Mouse (Mus musculus): Measurements from ENCODE around the gene Zbtb17. TPM values are rescaled to one million over a fixed set of nuclear protein-coding genes. Genes with fewer than 3 reads are reported as not detected.
A peak's percentile ranks its signal among the peaks of the same experiment; 100 is the strongest.

Gene Zbtb17
- polyA plus RNA-seq, 1 experiment = 69.2 TPM

- no peak for DNase-seq (ENCODE audit: low read depth)
- TF ChIP-seq CTCF (IDR thresholded peaks at IDR 0.05; ENCODE audit: borderline replicate concordance, extremely low read depth, insufficient read depth, insufficient read length) = no peak
- no peak for TF ChIP-seq POLR2A (IDR thresholded peaks at IDR 0.05; ENCODE audit: borderline replicate concordance, extremely low read depth, insufficient read depth, insufficient read length, poor library complexity, severe bottlenecking)
Measured at GRCm38 (mm10) chr4:141415924-141416323, 28.5 kb upstream of the Zbtb17 start, which contains the start of gene Clcnkb. Gene Clcnkb, minus strand, starts transcription at chr4:141416014.

DNA sequence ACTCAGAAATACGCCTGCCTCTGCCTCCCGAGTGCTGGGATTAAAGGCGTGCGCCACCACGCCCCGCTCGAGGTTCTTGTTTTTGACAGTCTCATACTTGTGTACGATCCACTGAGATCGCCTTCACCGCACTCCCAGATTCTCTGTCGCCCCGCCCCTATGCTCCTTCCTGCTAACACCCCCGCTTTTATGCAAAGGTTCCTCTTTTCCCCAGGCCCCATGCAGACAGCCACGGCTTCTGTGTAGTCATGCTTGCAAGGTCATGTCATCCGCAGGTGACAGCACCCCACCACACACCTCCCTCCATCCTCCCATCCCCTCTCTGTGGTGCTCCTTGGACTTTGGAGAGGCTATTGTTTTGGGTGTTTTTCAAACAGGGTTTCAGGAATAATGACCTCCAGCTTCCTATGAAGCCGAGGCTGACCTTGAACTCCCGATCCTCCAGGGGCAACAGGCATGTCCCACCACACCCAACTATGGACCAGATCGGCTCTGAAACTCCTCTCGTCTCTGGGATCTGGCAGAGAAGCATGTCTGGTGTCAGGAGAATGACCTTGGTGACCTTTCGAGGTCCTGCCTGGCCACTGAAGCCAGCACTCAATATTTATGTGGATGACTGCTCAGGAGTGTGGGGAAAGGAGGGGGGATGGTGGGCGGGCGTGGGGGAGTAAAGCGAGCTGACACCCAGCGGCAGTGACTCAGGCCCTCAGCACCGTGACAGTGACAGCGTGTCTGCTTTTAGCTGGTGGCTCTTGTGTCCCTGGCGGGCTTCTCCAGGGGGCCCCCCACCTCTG lies 24.9 kb upstream of the Zbtb17 start:
- TF ChIP-seq POLR2A (IDR thresholded peaks at IDR 0.05; ENCODE audit: borderline replicate concordance, extremely low read depth, insufficient read depth, insufficient read length, poor library complexity, severe bottlenecking) (no peak), CTCF (IDR thresholded peaks at IDR 0.05; ENCODE audit: borderline replicate concordance, extremely low read depth, insufficient read depth, insufficient read length) (no peak)
- no peak for DNase-seq (ENCODE audit: low read depth)

GRCm38 (mm10) chr4:141420192-141420829 lies 24.1 kb upstream of the Zbtb17 start, which contains the start of gene Hspb7:
Gene Hspb7, plus strand, starts transcription at chr4:141420779.
- TF ChIP-seq CTCF (IDR thresholded peaks at IDR 0.05; ENCODE audit: borderline replicate concordance, extremely low read depth, insufficient read depth, insufficient read length) (no peak), POLR2A (IDR thresholded peaks at IDR 0.05; ENCODE audit: borderline replicate concordance, extremely low read depth, insufficient read depth, insufficient read length, poor library complexity, severe bottlenecking) (no peak)
- no peak for DNase-seq (ENCODE audit: low read depth)

DNA sequence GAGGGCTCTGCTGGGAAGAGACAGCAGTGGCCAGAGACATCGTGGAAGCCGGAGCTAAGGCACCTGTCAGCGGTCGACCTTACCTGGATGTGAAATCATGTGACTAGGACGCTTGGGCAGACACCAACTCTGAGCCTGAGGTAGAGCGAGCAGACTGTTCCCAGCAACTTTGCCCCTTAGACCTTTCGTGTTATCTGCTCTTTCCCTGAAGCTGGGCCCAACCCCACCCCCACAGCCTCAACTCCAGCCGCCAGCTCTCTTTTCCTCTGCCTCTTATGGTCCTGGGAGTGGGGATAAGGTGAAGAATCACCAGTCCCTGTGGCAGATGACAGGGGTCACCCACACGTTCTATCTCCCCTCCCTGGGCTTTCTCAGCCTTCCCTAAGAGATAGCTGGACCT lies 23.6 kb upstream of the Zbtb17 start:
- DNase-seq (ENCODE audit: low read depth) = no peak
- no peak for TF ChIP-seq CTCF (IDR thresholded peaks at IDR 0.05; ENCODE audit: borderline replicate concordance, extremely low read depth, insufficient read depth, insufficient read length)

DNA sequence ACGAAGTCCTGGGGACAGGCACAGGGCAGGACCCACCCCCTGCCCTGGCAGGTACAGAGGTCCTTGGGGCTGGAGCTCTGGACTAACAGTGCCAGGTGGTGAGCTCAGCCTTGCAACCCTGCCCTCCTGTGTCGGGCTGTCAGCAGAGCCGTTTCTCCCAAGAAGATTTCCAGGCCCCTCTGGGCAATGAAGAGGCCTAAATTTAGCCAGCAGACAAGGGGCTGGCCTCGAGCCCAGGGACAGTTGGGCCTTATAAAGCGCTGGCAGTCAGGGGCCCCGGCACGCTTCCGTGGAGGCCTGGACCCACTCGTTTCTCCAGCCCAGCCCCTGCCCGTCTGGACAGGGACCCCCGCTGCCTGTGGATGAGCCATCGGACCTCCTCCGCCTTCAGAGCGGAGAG lies 23.0 kb upstream of the Zbtb17 start:
- no peak for TF ChIP-seq POLR2A (IDR thresholded peaks at IDR 0.05; ENCODE audit: borderline replicate concordance, extremely low read depth, insufficient read depth, insufficient read length, poor library complexity, severe bottlenecking)
- TF ChIP-seq CTCF (IDR thresholded peaks at IDR 0.05; ENCODE audit: borderline replicate concordance, extremely low read depth, insufficient read depth, insufficient read length) = no peak
- DNase-seq (ENCODE audit: low read depth) = peak; percentile 12

DNA sequence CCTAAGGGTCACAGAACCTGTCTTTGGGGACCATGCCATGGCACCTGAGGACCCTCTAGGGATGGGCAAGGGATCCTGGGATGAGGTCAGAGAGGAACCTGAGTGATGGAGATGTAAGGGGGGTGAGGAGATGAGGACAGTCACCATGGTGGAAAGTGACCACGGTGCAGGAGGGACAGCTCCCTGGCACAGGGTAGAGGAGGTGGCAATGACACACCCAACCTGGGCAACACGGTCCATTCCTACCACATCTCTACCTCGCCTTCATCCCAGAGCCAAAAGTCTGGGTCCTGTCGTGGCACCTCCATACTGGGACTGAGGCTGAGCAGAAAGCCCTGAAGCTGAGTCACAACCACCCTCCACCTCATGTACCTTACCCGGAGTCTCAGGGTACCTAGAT lies 21.6 kb upstream of the Zbtb17 start:
- no peak for DNase-seq (ENCODE audit: low read depth)
- TF ChIP-seq CTCF (IDR thresholded peaks at IDR 0.05; ENCODE audit: borderline replicate concordance, extremely low read depth, insufficient read depth, insufficient read length) = no peak
- TF ChIP-seq POLR2A (IDR thresholded peaks at IDR 0.05; ENCODE audit: borderline replicate concordance, extremely low read depth, insufficient read depth, insufficient read length, poor library complexity, severe bottlenecking) = no peak

DNA sequence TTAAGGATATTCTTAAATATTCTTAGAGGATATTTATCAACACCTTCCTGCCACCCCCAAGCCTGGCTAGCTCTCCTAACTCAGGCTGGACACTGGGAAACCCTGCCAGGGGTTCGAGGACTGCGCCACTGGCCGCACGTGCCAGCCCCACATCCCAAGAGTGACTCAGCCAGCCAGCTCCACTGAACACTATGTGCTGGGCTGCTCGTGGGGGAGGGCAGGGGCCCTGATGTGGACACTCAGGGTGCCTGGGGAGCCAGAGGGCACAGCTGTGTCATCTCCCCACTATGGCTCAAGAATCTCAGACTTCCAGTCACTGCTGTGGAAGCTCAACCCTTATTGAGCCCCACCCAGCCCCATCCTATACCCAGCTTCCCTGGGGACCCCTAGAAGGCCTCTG lies 21.2 kb upstream of the Zbtb17 start:
- TF ChIP-seq CTCF (IDR thresholded peaks at IDR 0.05; ENCODE audit: borderline replicate concordance, extremely low read depth, insufficient read depth, insufficient read length) (no peak), POLR2A (IDR thresholded peaks at IDR 0.05; ENCODE audit: borderline replicate concordance, extremely low read depth, insufficient read depth, insufficient read length, poor library complexity, severe bottlenecking) (no peak)
- no peak for DNase-seq (ENCODE audit: low read depth)

DNA sequence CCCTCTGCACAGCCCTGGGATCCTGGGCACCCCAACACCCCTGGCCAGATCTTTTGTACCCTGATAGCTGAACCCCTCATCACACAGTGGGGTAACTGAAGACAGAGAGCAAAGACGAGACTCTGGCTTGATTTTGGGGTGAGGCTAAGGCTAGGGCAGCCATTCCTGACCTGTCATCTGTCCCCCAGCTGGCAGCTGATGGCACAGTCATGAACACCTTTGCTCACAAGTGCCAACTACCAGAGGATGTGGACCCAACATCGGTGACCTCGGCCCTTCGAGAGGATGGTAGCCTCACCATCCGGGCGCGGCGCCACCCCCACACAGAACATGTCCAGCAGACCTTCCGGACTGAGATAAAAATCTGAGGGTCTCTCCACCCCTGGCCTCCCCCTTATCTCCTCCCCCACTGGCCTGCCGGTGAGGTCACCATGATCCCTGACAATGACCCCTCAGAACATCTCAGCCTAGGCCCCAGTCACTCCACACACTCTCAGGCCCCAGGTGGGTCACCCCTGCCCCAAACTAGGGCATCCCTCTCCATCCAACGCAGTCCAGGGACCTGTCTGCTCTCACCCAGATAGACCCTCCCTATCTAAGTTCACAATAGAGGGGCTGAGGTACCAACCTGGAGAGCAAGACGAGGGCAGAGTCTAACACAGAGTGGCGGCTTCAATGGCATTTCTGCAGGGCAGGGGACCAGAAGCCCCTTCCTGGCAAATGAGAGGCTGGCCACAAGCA lies 20.6 kb upstream of the Zbtb17 start:
- no peak for TF ChIP-seq CTCF (IDR thresholded peaks at IDR 0.05; ENCODE audit: borderline replicate concordance, extremely low read depth, insufficient read depth, insufficient read length)
- TF ChIP-seq POLR2A (IDR thresholded peaks at IDR 0.05; ENCODE audit: borderline replicate concordance, extremely low read depth, insufficient read depth, insufficient read length, poor library complexity, severe bottlenecking) = no peak
- no peak for DNase-seq (ENCODE audit: low read depth)

GRCm38 (mm10) chr4:141425484-141426479 lies 18.7 kb upstream of the Zbtb17 start:
- DNase-seq (ENCODE audit: low read depth) = peak; percentile 82
- no peak for TF ChIP-seq POLR2A (IDR thresholded peaks at IDR 0.05; ENCODE audit: borderline replicate concordance, extremely low read depth, insufficient read depth, insufficient read length, poor library complexity, severe bottlenecking)
- no peak for TF ChIP-seq CTCF (IDR thresholded peaks at IDR 0.05; ENCODE audit: borderline replicate concordance, extremely low read depth, insufficient read depth, insufficient read length)
